Mouse (Mus musculus): ENCODE measurements around the gene Anks1b.
A peak's percentile ranks its signal among the peaks of the same experiment; 100 is the strongest.

Anks1b gene

DNA sequence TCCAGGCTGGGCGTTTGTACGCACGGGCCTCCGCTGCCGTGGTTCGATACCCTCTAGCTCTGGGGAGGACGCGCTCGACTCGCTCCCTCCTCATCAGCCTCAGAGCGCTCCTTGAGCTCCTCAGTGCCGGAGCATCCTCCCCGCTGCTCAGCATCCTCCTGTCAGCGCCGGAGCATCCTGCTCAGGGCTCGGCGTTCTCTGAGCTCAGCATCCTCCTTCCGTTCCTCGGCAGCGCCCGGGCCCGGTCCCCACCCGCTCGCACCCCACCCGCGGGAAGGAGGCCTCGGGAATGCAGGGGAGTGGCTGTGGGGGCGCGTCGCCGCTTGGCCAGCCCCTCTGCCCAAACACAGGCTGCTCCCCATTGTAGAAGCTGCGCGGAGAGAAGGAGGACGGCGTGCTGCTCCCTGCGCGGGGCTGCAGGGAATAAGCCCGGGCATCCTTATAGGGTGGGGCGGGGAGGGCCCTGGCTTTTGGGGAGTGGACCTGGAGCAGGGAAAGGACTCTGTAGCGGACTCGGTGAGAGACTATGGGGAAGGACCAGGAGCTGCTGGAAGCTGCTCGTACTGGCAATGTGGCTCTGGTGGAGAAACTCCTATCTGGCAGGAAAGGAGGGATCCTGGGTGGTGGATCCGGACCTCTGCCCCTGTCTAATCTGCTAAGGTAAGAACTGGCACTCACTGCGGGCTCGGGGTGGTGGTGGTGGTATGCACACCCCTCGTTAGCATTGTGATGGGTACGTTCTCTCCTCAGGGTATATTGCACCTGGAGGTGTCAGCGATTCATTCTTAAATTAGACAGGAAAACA, at the start of gene Anks1b:
TSS of gene Anks1b (plus strand) at position 364 of the 805 bp plus-strand sequence.
- DNase-seq (ENCODE audit: low spot score), result peak; percentile 53

DNA sequence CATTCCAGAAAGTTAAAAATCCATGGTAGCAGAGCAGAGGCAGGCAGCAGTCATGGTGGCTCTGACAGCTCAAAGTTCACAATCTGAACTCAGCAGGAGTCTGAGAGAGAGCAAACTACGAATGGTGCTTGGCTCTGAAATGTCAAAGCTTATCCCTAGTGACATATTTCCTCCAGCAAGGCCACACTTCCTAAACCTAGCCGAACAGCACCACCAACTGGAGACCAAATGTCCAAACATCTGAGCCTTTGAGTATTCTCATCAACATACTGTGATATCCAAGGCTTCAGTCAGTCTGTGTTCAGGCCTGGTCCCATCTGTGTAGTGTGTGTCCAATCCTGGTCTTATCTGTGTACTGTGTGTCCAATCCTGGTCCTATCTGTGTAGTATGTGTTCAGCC, 49.4 kb upstream of the Anks1b start:
- no peak for DNase-seq (ENCODE audit: low spot score)

- DNase-seq (ENCODE audit: low spot score), result no peak
Measured at GRCm38 (mm10) chr10:89826896-89827295, 46.4 kb upstream of the Anks1b start.

GRCm38 (mm10) chr10:89832334-89832733, 41.0 kb upstream of the Anks1b start:
- no peak for DNase-seq (ENCODE audit: low spot score)

DNA sequence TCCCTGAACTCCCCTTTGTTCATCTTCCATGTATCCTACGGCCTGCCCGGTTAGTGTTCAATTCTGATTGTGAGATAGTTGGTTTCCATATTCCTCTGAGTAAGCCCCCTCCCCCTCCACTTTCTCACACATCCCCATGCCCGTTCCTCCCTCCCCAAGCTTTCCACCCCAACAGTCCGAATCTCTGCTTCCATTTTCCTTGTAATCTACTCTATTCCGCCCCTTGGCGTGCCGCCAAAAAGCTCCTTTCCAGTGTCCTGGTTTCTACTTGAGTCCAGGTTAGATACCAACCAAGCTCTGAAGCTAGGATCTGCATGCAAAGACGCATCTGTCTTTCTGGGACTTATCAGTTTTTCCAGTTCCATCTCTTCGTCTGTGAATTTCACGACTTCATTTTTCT, 40.1 kb upstream of the Anks1b start:
- DNase-seq (ENCODE audit: low spot score), result no peak

DNA sequence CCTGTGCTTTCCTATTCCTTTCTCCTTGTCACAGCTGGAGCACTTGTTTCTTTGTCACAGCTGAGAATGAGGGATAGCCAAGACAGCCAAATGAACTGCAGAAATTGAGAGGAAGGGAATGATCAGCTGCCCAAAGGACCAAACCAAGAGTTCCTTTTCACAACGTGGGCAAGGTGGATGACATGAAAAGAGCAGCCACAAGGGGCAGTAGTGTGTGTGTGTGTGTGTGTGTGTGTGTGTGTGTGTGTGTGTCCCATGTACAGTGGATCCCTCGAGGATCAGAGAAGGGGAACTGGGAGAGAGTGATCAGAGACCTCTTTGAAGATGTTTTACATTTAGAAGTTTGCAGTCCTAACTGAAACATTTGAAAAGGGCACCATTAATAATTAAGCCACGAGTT, 35.8 kb upstream of the Anks1b start:
- no peak for DNase-seq (ENCODE audit: low spot score)

DNA sequence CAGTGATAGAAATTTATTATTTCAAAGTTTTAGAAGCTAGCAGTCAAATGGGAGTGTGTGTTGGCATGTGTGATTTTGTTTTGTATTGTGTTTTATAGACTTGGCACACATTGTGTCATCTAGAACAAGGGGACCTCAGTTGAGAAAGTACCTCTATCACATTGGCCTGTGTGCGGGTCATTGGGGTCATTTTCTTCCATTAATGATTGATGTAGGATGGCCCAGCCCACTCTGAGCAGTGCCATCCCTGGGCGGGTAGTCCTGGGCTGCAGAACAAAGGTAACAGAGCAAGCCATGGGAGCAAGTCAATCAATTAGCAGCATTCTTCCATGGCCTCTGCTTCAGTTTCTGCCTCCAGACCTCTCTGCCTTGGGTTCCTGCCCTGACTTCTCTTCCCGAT, 34.5 kb upstream of the Anks1b start:
- no peak for DNase-seq (ENCODE audit: low spot score)

GRCm38 (mm10) chr10:89850951-89851350, 22.4 kb upstream of the Anks1b start:
- DNase-seq (ENCODE audit: low spot score), result no peak

GRCm38 (mm10) chr10:89855251-89855875, 17.9 kb upstream of the Anks1b start:
- no peak for DNase-seq (ENCODE audit: low spot score)

DNA sequence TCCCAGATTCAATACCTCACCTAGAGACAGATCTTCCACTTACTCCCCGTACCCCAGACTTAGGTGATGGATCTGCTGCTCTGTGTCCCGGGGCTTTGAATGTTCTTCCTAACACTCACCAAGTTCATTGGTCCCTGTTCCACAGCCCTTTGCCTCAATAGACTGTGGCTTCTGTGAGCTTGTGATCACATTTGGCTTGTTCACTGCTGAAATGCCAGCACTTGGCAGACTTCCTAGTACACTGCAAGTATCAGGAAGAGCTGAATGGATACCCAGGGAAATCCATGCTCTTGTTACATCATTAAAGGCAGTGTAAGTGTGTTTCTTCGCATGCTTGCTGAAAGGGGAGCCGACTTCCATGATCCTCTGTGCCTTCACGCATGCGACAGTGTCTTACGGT, 17.0 kb upstream of the Anks1b start:
- no peak for DNase-seq (ENCODE audit: low spot score)

DNA sequence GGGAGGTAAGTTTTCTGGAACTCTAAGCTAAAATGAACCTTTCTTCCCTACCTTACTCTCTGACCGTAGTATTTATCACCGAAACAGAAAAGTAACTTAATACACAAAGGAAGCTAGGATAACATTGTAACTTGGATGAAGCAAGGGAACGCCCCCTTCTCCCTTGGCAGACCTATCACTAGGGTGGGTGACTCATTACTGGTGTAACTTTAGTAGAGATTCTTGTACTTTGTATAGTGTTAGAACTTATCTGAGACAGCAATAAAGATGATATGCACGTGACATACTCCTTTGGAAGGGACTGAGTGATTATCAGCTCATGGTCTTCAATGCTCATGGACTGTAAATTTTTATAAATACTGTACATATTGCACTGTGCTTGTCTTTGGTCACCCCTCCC, 5.1 kb upstream of the Anks1b start:
- no peak for DNase-seq (ENCODE audit: low spot score)

GRCm38 (mm10) chr10:89868836-89869235, 4.5 kb upstream of the Anks1b start:
- DNase-seq (ENCODE audit: low spot score), result no peak

DNA sequence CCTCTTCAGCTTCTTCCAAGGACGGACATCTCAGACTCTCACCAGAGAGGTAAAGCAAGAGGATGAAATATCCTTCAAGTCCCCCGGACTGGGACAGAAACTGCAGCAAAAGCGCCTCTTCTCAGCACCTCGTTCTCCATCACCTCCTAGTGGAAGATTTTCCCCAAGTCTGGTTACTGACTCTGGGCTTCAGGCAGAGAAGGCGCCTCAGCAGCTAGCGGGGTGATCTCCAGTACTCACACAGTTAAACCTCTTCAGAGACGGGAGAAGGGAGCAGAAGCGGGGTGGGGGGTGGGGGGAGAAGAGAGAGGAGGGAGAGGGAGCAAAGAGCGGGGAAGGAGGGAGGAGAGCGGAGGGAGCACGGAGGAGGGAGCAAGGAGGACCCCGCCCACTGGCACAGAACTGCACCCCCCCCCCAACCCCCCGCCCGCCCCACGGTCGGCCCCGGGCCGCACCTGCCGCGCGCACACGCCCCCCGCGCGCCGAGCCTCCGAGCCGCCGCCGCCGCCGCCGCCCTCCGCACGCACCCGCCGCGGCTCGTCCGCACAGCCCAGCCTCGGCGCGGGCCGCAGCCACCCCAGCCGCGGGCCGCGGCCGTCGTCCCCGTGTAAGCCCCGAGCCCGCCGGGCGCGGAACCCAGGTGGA, 686 bp upstream of the Anks1b start:
- DNase-seq (ENCODE audit: low spot score), result peak; percentile 41

- DNase-seq (ENCODE audit: low spot score), result no peak
Measured at GRCm38 (mm10) chr10:89874036-89874435, 727 bp downstream of the Anks1b start.

DNA sequence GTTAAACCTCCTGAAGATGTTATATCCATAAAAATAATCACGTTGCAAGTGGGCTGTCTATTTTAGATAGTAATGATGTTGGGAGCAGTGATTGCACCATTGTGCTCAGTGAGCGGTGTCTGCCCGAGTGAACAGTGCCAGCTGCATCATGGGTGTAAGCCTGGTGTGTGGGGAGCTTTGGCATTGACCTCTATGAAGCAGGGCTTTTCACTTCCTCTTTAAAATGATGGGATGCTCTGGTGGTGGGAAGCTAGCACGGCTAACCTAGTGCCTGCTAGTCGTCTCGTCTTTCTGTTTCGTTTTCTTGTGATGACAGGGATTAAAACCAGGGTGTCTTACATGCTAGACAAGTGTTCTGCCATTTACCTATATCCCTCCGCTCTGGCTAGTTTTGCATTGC, 10.3 kb downstream of the Anks1b start:
- DNase-seq (ENCODE audit: low spot score), result no peak

DNA sequence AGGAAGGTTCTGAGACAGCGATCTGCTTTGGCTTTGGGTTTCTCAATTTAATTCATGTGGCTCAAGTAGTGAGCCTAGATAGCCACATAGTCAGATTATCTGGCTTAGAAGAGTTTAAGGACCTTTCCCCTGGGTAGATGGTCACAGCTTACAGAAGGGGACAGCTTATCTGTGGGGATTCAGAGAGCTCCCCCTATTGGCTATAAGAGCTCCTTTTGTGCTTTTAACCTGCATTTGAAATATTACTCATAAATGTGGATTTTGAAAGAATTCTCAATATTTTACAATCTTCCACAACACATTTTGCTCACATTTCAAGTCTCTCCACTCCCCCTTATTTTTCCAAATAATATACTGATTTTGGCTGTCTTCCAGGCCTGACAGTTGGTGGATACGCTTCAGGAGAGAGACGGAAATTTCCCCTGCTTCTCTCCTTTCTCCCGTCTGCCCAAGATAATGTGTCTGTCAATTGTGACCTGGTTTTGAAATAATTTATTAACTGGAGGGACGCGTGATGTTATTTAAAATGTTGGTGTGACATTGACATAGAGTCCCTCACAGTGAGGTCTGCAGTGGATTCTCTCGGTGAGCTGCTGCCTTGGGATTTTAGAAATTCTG, 29.5 kb downstream of the Anks1b start:
- DNase-seq (ENCODE audit: low spot score), result no peak

GRCm38 (mm10) chr10:89911889-89912288, 38.6 kb downstream of the Anks1b start:
- no peak for DNase-seq (ENCODE audit: low spot score)

DNA sequence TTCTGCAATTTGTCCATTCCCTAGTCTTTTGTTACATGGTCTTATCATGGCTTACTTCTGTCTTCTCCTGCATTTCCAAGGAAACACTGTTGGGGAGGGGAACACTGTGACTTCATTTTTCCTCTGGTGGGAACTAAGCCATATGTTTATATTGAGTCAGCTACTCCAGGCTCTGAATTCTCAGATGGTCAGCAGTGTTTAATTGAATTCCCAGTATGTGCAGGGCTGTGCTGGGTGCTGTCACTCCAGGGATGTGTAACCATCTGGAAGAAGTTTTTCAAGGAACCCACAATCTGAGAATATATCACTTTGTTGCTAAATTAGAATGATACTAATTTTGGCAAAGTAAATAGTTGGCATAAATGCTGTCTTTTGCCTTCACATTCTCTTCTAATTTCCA, 39.9 kb downstream of the Anks1b start:
- DNase-seq (ENCODE audit: low spot score), result peak; percentile 7

- DNase-seq (ENCODE audit: low spot score), result no peak
Measured at GRCm38 (mm10) chr10:89917141-89917540, 43.8 kb downstream of the Anks1b start.

GRCm38 (mm10) chr10:89921965-89922364, 48.7 kb downstream of the Anks1b start:
- DNase-seq (ENCODE audit: low spot score), result no peak

- no peak for DNase-seq (ENCODE audit: low spot score)
Measured at GRCm38 (mm10) chr10:89942180-89942579, 68.9 kb downstream of the Anks1b start.

- DNase-seq (ENCODE audit: low spot score), result no peak
Measured at GRCm38 (mm10) chr10:89946636-89947349, 73.5 kb downstream of the Anks1b start.
